In the genomic region with DNA sequence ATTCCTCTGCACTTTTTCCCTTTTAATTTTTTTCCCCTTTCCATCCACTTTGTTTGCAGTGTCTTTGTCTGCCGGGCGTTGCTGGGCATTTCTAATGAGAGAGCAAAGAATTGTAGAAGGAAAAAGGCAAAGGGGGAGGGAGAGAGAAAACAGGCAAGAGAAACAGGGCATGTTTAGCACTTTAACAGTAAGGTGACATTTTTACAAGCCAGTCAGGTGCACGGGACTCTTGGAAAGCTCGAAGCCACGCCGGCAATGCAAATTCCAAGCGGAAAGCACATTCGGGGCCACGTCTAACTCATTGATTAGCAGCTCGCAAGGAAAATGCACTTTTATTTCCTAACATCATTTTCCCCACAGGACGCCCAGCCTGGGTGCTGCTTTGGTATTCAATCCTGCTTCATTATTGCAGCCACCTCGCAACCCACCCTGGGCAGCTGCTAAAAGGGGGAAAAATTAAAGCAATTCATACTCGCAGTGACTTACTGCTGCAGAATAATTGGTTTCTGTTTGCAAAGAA, we compare ENCODE assay signal across 8 mouse cellular contexts.
DNase-seq lines count a peak whose midpoint lies in the region; ATAC-seq and TF ChIP-seq lines count a peak whose summit lies in the region.

No protein-coding gene starts in this region.

- H3K36me3 ChIP-seq in ES-Bruce4 (ENCODE audit: control insufficient read depth, insufficient read depth, low read length, poor library complexity, severe bottlenecking), result no peaks in the 10 kb centered on the region
- no peaks in the 10 kb centered on the region for H3K36me3 ChIP-seq in embryonic facial prominence, embryonic 12.5 days
- no peaks in the 10 kb centered on the region for H3K36me3 ChIP-seq in hindbrain, embryonic 15.5 days
- H3K36me3 ChIP-seq in midbrain, embryonic 15.5 days (replicated peaks), result no peaks in the 10 kb centered on the region

- H3K4me3 ChIP-seq in ES-Bruce4 (ENCODE audit: low read depth, low read length), result no peak overlapping the region
- H3K4me3 ChIP-seq in embryonic facial prominence, embryonic 12.5 days, result no peak overlapping the region
- no peak overlapping the region for H3K4me3 ChIP-seq in hindbrain, embryonic 15.5 days
- no peak overlapping the region for H3K4me3 ChIP-seq in midbrain, embryonic 15.5 days

- H3K27ac ChIP-seq in ES-Bruce4 (ENCODE audit: insufficient read depth, low read length), result no peak overlapping the region
- peak overlapping the region; percentile 80 for H3K27ac ChIP-seq in embryonic facial prominence, embryonic 12.5 days
- peak overlapping the region; percentile 75 for H3K27ac ChIP-seq in hindbrain, embryonic 15.5 days (replicated peaks)
- H3K27ac ChIP-seq in midbrain, embryonic 15.5 days, result peak overlapping the region; percentile 81

- H3K4me2 ChIP-seq in embryonic facial prominence, embryonic 12.5 days (replicated peaks), result 0 out of 2 replicates have a peak overlapping the region, but pooled peaks have one; percentile 19
- H3K4me2 ChIP-seq in hindbrain, embryonic 15.5 days, result peak overlapping the region; percentile 10
- peak overlapping the region; percentile 13 for H3K4me2 ChIP-seq in midbrain, embryonic 15.5 days

- no peaks in the 10 kb centered on the region for H3K27me3 ChIP-seq in ES-Bruce4 (ENCODE audit: control insufficient read depth, insufficient read depth, low read length, poor library complexity, severe bottlenecking)
- H3K27me3 ChIP-seq in embryonic facial prominence, embryonic 12.5 days, result peaks cover 8% of the 10 kb centered on the region; the same call in 1 of the 2 replicates
- H3K27me3 ChIP-seq in hindbrain, embryonic 15.5 days, result no peaks in the 10 kb centered on the region
- H3K27me3 ChIP-seq in midbrain, embryonic 15.5 days (replicated peaks), result no peaks in the 10 kb centered on the region

- DNase-seq in kidney, postnatal 36 days, result no peak
- no peak for DNase-seq in adrenal gland, adult 8-10 months
- DNase-seq in adrenal gland, adult (ENCODE audit: inconsistent age in 2 of 2, low spot score in 1 of 2), result no peak
- no peak for DNase-seq in kidney, postnatal 14 days

- no peaks in the 10 kb centered on the region for H3K9me3 ChIP-seq in ES-Bruce4 (replicated peaks; ENCODE audit: control insufficient read depth, insufficient read depth, low read length, poor library complexity, severe bottlenecking)
- H3K9me3 ChIP-seq in embryonic facial prominence, embryonic 12.5 days, result no peaks in the 10 kb centered on the region
- no peaks in the 10 kb centered on the region for H3K9me3 ChIP-seq in hindbrain, embryonic 15.5 days
- no peaks in the 10 kb centered on the region for H3K9me3 ChIP-seq in midbrain, embryonic 15.5 days

- peak overlapping the region; percentile 20; the same call in 1 of the 2 replicates for H3K9ac ChIP-seq in ES-Bruce4 (ENCODE audit: low read depth, poor library complexity, severe bottlenecking)
- no peak overlapping the region for H3K9ac ChIP-seq in embryonic facial prominence, embryonic 12.5 days
- no peak overlapping the region for H3K9ac ChIP-seq in hindbrain, embryonic 15.5 days
- H3K9ac ChIP-seq in midbrain, embryonic 15.5 days, result no peak overlapping the region

- TF ChIP-seq CTCF in ES-Bruce4 (IDR thresholded peaks at IDR 0.05; ENCODE audit: low read depth, low read length), result no peak

- ATAC-seq in embryonic facial prominence, embryonic 12.5 days (ENCODE audit: insufficient number of reproducible peaks, insufficient read depth, low FRiP score, low TSS enrichment), result no peak
- ATAC-seq in hindbrain, embryonic 15.5 days (ENCODE audit: low FRiP score, low read depth), result peak; percentile 27
- ATAC-seq in midbrain, embryonic 15.5 days (replicated peaks), result no peak; the same call in 1 of the 2 replicates

- no peak for TF ChIP-seq EP300 in ES-Bruce4 (IDR thresholded peaks at IDR 0.05; ENCODE audit: insufficient read depth, low read depth, low read length)

- H3K4me1 ChIP-seq in ES-Bruce4 (ENCODE audit: control insufficient read depth, insufficient read depth, low read length), result peaks cover 2% of the 10 kb centered on the region
- H3K4me1 ChIP-seq in embryonic facial prominence, embryonic 12.5 days, result peaks cover 41% of the 10 kb centered on the region
- peaks cover 41% of the 10 kb centered on the region for H3K4me1 ChIP-seq in hindbrain, embryonic 15.5 days (replicated peaks)
- H3K4me1 ChIP-seq in midbrain, embryonic 15.5 days, result peaks cover 41% of the 10 kb centered on the region

- TF ChIP-seq POLR2A in ES-Bruce4 (IDR thresholded peaks at IDR 0.05; ENCODE audit: insufficient read depth, low read length), result no peak

- 28% methylated on average over 13 of the region's 13 CpGs for WGBS in embryonic facial prominence, embryonic 12.5 days
- 7% methylated on average over 13 of the region's 13 CpGs for WGBS in hindbrain, embryonic 15.5 days
- 6% methylated on average over 13 of the region's 13 CpGs for WGBS in midbrain, embryonic 15.5 days
